Mouse (Mus musculus) liver, adult 2 months (tissue): ENCODE results near the gene Nwd2. TPM values are rescaled to one million over a fixed set of nuclear protein-coding genes. Genes with fewer than 3 reads are reported as not detected.

ENCODE experiments used
- DNase-seq: peaks from one replicate; pipeline ENCODE4 v3.0.0-alpha.2; 2011; ENCODE audit warnings: low read depth, low spot score; ENCODE audit errors: extremely low read depth
- H3K27ac ChIP-seq: fragments of 200-500 bp; replicated peaks from 2 replicates; pipeline ENCODE4 v1.5.1; 2012; ENCODE audit warnings: low read depth, mild to moderate bottlenecking, control low read depth, inconsistent platforms, low read length; ENCODE audit not compliant: insufficient read depth
- H3K27me3 ChIP-seq: fragments of 200-500 bp; 2 replicates; pipeline ENCODE4 v1.6.1; 2012; ENCODE audit warnings: mild to moderate bottlenecking, moderate library complexity, low read length, inconsistent platforms; ENCODE audit not compliant: control insufficient read depth, insufficient read depth
- H3K36me3 ChIP-seq: fragments of 200-500 bp; 2 replicates; pipeline ENCODE4 v1.6.1; 2012; ENCODE audit warnings: low read length, inconsistent platforms; ENCODE audit not compliant: control insufficient read depth, insufficient read depth
- H3K4me1 ChIP-seq: fragments of 200-500 bp; 2 replicates; pipeline ENCODE4 v1.6.1; 2011; ENCODE audit warnings: low read length; ENCODE audit not compliant: control insufficient read depth, insufficient read depth
- H3K4me3 ChIP-seq: fragments of 200-500 bp; 2 replicates; pipeline ENCODE4 v1.5.1; 2011; ENCODE audit warnings: low read depth, mild to moderate bottlenecking, control low read depth, low read length, moderate library complexity; ENCODE audit not compliant: insufficient read depth
- H3K79me2 ChIP-seq: fragments of 200-500 bp; 2 replicates; pipeline ENCODE4 v1.6.1; 2012; ENCODE audit warnings: inconsistent platforms, mild to moderate bottlenecking, low read length, moderate library complexity; ENCODE audit not compliant: control insufficient read depth, insufficient read depth
- H3K9ac ChIP-seq: fragments of 200-500 bp; 2 replicates; pipeline ENCODE4 v1.6.1; 2012; ENCODE audit warnings: low read depth, mild to moderate bottlenecking, control low read depth, inconsistent platforms, low read length
- CTCF ChIP-seq: fragments of 200-500 bp; IDR thresholded peaks from 2 replicates; pipeline ENCODE4 v1.5.1; 2011; ENCODE audit warnings: low read depth, low read length, control low read depth
- POLR2A ChIP-seq: fragments of 200-500 bp; IDR thresholded peaks from 2 replicates; pipeline ENCODE4 v1.6.1; 2011; ENCODE audit warnings: low read length, control low read depth; ENCODE audit not compliant: insufficient read depth; ENCODE audit errors: extremely low read depth
- WGBS: fragments of 180-500 bp; shearing (Covaris S2); methylation state at CpG from one replicate; pipeline ENCODE4 v1.1.7; 2018; 5-methylcytosine and 5-hydroxymethylcytosine counted together
- polyA plus RNA-seq: library from polyadenylated mRNA; depleted of rRNA; stranded (reverse); fragments of >200 nt; gene quantifications from 2 replicates; pipeline ENCODE4 v1.2.3, GENCODE M21; 2012
- total RNA-seq: library from RNA; depleted of rRNA; stranded (reverse); fragments of >200 nt; gene quantifications from 2 replicates; pipeline ENCODE4 v1.2.3, GENCODE M21; 2014

Gene Nwd2
- total and polyA plus RNA-seq, 2 experiments: 0.28 TPM; not detected in 1

- WGBS: 41% methylated on average over 8 of the region's 8 CpGs
- Histone ChIP-seq H3K27me3 (no peaks in the 10 kb centered on the region), H3K9ac (no peak overlapping the region; the same call in 1 of the 2 replicates), H3K4me1 (peaks cover 53% of the 10 kb centered on the region), H3K4me3 (no peak overlapping the region), H3K79me2 (peaks cover 6% of the 10 kb centered on the region; the same call in 1 of the 2 replicates), H3K36me3 (no peaks in the 10 kb centered on the region), H3K27ac (peak overlapping the region; percentile 28)
- peak; percentile 78 for DNase-seq
- TF ChIP-seq CTCF (no peak), POLR2A (no peak)
Measured at GRCm38 (mm10) chr5:63821860-63822259, 173.0 kb downstream of the Nwd2 start.

- H3K4me3 ChIP-seq: no peak overlapping the region
- H3K9ac ChIP-seq: no peak overlapping the region
- H3K27ac ChIP-seq: peak overlapping the region; percentile 94
- H3K4me1 ChIP-seq: peaks cover 57% of the 10 kb centered on the region
- WGBS: 47% methylated on average over 10 of the region's 10 CpGs
- H3K27me3 ChIP-seq: no peaks in the 10 kb centered on the region
- no peaks in the 10 kb centered on the region for H3K36me3 ChIP-seq
- peaks cover 9% of the 10 kb centered on the region; the same call in 1 of the 2 replicates for H3K79me2 ChIP-seq
- DNase-seq: peak; percentile 64
- TF ChIP-seq CTCF (no peak), POLR2A (no peak)
Measured at GRCm38 (mm10) chr5:63823362-63824332, 174.7 kb downstream of the Nwd2 start.

GRCm38 (mm10) chr5:63824599-63825350, 175.9 kb downstream of the Nwd2 start:
- H3K79me2 ChIP-seq: peaks cover 10% of the 10 kb centered on the region; the same call in 1 of the 2 replicates
- H3K9ac ChIP-seq: no peak overlapping the region
- no peak for DNase-seq
- H3K27me3 ChIP-seq: no peaks in the 10 kb centered on the region
- H3K36me3 ChIP-seq: no peaks in the 10 kb centered on the region
- 85% methylated on average over 8 of the region's 8 CpGs for WGBS
- H3K4me1 ChIP-seq: peaks cover 54% of the 10 kb centered on the region
- H3K4me3 ChIP-seq: no peak overlapping the region
- TF ChIP-seq POLR2A: no peak
- no peak for TF ChIP-seq CTCF
- H3K27ac ChIP-seq: no peak overlapping the region

- Histone ChIP-seq H3K4me3 (no peak overlapping the region), H3K79me2 (peaks cover 16% of the 10 kb centered on the region; the same call in 1 of the 2 replicates), H3K36me3 (no peaks in the 10 kb centered on the region), H3K4me1 (peaks cover 58% of the 10 kb centered on the region), H3K9ac (peak overlapping the region; percentile 58; the same call in 1 of the 2 replicates), H3K27ac (peak overlapping the region; percentile 90), H3K27me3 (no peaks in the 10 kb centered on the region)
- TF ChIP-seq CTCF: no peak
- TF ChIP-seq POLR2A: no peak
- WGBS: 22% methylated on average over 5 of the region's 5 CpGs
- DNase-seq: peak; percentile 92
Measured at GRCm38 (mm10) chr5:63825881-63826280, 177.0 kb downstream of the Nwd2 start.

DNA sequence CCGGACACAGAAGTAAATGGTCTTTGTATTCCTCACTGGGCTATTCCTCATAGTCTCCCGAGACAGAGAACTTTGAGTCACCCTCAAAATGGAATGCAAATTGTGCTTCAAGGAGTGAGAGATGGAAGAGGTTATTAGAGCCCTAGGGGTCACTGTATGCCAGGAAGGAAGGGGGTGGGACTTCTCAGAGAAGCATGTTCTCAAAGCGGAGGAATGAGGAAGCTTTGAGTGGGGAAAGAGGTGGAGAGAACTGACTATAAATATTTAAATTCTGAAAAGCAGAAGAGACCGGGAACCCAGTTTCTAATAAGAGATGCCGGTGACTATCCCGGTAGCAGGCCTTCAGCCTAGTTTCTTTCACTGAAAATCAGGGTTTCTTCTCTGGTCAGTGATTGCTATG, 178.1 kb downstream of the Nwd2 start:
- 45% methylated on average over 6 of the region's 6 CpGs for WGBS
- Histone ChIP-seq H3K36me3 (no peaks in the 10 kb centered on the region), H3K4me3 (no peak overlapping the region), H3K27ac (peak overlapping the region; percentile 54), H3K4me1 (peaks cover 49% of the 10 kb centered on the region), H3K9ac (no peak overlapping the region), H3K79me2 (peaks cover 21% of the 10 kb centered on the region; the same call in 1 of the 2 replicates), H3K27me3 (no peaks in the 10 kb centered on the region)
- TF ChIP-seq CTCF (no peak), POLR2A (no peak)
- no peak for DNase-seq
